Mouse (Mus musculus) midbrain, embryonic 12.5 days (tissue): Measurements from ENCODE around the gene Slc16a11. TPM values are rescaled to one million over a fixed set of nuclear protein-coding genes. Genes with fewer than 3 reads are reported as not detected.

Source experiments
- ATAC-seq: fragments of 200-750 bp; cut with Nextera tagmentation; 2 replicates; pipeline ENCODE4 v1.8.0; 2017; ENCODE audit warnings: low read depth, moderate TSS enrichment, moderate library complexity; ENCODE audit not compliant: low FRiP score
- H3K27ac ChIP-seq: fragments of 300-500 bp; sonication (generic); replicated peaks from 2 replicates; pipeline ENCODE4 v1.5.1; 2016; ENCODE audit warnings: mild to moderate bottlenecking
- H3K27me3 ChIP-seq: fragments of 300-500 bp; sonication (generic); 2 replicates; pipeline ENCODE4 v1.6.1; 2016; ENCODE audit warnings: mild to moderate bottlenecking
- H3K36me3 ChIP-seq: fragments of 300-500 bp; sonication (generic); 2 replicates; pipeline ENCODE4 v1.6.1; 2016
- H3K4me1 ChIP-seq: fragments of 300-500 bp; sonication (generic); 2 replicates; pipeline ENCODE4 v1.6.1; 2016
- H3K4me2 ChIP-seq: fragments of 300-500 bp; sonication (generic); replicated peaks from 2 replicates; pipeline ENCODE4 v1.6.1; 2016; ENCODE audit warnings: mild to moderate bottlenecking, moderate library complexity
- H3K4me3 ChIP-seq: fragments of 300-500 bp; sonication (generic); 2 replicates; pipeline ENCODE4 v1.5.1; 2016; ENCODE audit warnings: mild to moderate bottlenecking
- H3K9ac ChIP-seq: fragments of 300-500 bp; sonication (generic); replicated peaks from 2 replicates; pipeline ENCODE4 v1.6.1; 2016; ENCODE audit warnings: mild to moderate bottlenecking, moderate library complexity
- H3K9me3 ChIP-seq: fragments of 300-500 bp; sonication (generic); 2 replicates; pipeline ENCODE4 v1.6.1; 2016; ENCODE audit warnings: mild to moderate bottlenecking
- WGBS: fragments of 180-500 bp; shearing (Covaris S2); methylation state at CpG from one replicate; pipeline ENCODE4 v1.1.7; 2016; 5-methylcytosine and 5-hydroxymethylcytosine counted together
- polyA plus RNA-seq: library from polyadenylated mRNA; unstranded; fragments of >200 nt; fragmentation: Nextera tagmentation; extraction: Ambion mirVana; gene quantifications from 2 replicates; pipeline ENCODE4 v1.2.1, GENCODE M21; 2016

Slc16a11 gene
- polyA plus RNA-seq, 1 experiment from 2014 or later, result 1.9 TPM

DNA sequence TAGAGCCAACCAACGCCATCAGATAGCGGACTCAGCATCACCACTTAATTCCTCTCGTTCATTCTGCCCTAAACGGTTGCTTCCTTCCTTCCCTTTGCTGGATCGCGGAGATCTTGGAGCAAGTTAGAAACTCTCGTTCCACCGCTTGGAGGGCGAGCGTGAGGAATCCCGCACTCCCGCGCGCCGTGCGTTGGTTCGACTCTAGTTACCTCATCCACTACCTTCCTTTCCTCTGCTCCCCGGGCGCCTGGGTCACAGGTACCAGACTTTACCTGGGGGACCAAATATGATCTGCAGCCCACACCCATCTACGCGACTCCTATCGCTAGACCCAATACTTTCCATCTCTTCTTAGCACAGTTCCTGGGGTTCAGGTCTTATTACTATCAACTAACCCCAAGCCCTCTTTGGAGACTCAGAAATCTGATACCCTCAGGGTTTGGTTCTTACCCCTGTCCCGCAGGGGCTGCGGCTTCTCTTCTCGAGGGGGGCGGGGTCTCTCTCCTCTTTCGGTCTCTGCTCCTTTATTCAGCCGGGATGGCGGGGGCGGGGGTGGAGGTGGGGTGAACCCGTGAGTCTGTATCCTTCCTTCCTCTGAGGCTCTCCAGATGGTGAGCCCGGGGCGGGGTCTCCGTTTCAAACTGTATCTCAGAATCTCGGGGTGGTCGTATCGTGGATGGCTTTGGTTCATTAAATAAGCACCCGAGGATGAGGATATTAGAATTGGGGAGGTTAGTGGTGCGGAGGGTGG lies 16.9 kb downstream of the Slc16a11 start, which contains the start of gene Bcl6b:
TSS of gene Bcl6b (minus strand) at position 539 of the 751 bp plus-strand sequence.
- no peak for ATAC-seq
- 0 out of 2 replicates have a peak within 1 kb of the TSS, but pooled peaks have one; percentile 25 for H3K27ac ChIP-seq
- peaks cover 71% of the 10 kb centered on the region for H3K27me3 ChIP-seq
- H3K9me3 ChIP-seq, result no peaks in the 10 kb centered on the region
- H3K9ac ChIP-seq, result no peak within 1 kb of the TSS; the same call in 1 of the 2 replicates
- H3K4me2 ChIP-seq, result peak within 1 kb of the TSS; percentile 44
- 2% methylated on average over 39 of the region's 39 CpGs for WGBS
- peaks cover 1% of the 10 kb centered on the region; the same call in 1 of the 2 replicates for H3K36me3 ChIP-seq
- H3K4me1 ChIP-seq, result peaks cover 38% of the 10 kb centered on the region
- peak within 1 kb of the TSS; percentile 25 for H3K4me3 ChIP-seq

DNA sequence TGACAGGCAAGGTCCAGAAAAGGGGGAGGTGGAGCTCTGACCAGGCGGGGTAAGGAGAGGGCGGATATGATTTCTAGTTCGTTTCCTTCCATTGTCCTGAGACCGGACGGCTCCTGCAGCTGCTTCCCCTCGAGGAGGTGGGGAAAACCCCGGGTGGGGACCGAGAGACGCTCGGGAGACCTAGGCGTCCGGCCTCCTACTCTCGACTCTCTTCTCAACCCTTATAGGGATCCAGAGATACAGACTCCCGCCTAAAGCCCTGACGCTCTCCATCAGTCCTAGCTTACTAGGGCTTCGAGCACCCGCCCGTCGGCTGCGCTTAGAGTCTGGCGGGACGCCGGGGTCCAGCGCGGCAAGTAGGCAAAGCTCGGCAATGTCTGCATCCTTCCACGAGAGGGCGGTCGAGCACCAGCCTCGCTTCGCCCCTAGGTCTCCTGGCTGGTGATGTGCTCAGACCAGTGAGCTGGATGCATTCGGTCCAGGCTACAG lies 17.7 kb downstream of the Slc16a11 start:
- Histone ChIP-seq H3K9ac (no peak overlapping the region), H3K36me3 (peaks cover 10% of the 10 kb centered on the region), H3K4me1 (peaks cover 38% of the 10 kb centered on the region), H3K9me3 (no peaks in the 10 kb centered on the region), H3K27me3 (peaks cover 62% of the 10 kb centered on the region), H3K27ac (0 out of 2 replicates have a peak overlapping the region, but pooled peaks have one; percentile 25), H3K4me3 (peak overlapping the region; percentile 25), H3K4me2 (peak overlapping the region; percentile 44)
- peak; percentile 59 for ATAC-seq
- 1% methylated on average over 32 of the region's 32 CpGs for WGBS

DNA sequence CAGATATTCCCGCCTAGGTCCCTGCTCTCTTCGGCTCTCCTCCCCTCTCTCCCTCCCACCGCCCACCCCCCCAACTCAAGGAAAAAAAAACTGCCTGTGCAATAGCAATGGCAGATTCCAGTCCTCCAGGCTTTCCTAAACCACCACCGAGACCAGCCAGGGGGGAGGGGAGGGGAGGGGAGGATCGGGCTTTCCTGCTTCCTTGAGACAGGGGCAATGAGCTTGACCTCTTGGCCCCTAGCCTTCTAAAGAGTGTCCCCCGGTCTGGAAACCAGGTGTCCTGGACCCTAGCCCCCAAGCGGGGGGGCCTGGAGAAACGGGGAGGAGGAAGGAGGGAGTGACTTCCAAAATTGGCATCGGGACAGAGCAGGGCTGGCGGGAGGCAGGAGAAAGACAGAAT lies 20.0 kb downstream of the Slc16a11 start:
- Histone ChIP-seq H3K27ac (no peak overlapping the region), H3K4me1 (peaks cover 38% of the 10 kb centered on the region), H3K4me2 (peak overlapping the region; percentile 59), H3K36me3 (peaks cover 17% of the 10 kb centered on the region), H3K4me3 (peak overlapping the region; percentile 37), H3K9me3 (no peaks in the 10 kb centered on the region), H3K27me3 (peaks cover 40% of the 10 kb centered on the region), H3K9ac (peak overlapping the region; percentile 62)
- 11% methylated on average over 7 of the region's 10 CpGs for WGBS
- ATAC-seq, result no peak

DNA sequence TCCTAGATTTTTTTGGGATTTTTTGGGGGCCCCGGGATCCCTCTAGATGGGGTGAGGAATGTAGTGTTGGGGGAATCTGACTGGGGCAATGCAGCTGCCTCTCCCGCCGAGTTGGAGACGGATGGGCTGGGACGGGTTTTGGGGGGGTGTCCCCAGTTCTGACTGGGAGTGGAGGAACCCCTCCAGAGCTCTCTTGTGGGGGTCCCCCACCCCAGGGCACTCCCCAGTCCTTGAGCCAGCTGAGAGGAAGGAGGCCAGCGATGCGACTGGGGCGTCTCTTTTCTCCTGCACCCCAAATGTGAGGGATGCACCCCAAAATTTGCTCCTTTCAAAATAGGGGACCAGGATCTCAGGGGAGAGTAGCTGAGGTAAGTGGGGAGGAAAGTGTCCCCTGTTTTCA lies 20.5 kb downstream of the Slc16a11 start:
- peak overlapping the region; percentile 37; the same call in 1 of the 2 replicates for H3K4me3 ChIP-seq
- no peak overlapping the region for H3K27ac ChIP-seq
- H3K36me3 ChIP-seq, result peaks cover 17% of the 10 kb centered on the region
- no peak for ATAC-seq
- H3K27me3 ChIP-seq, result peaks cover 35% of the 10 kb centered on the region
- peak overlapping the region; percentile 59 for H3K4me2 ChIP-seq
- no peaks in the 10 kb centered on the region for H3K9me3 ChIP-seq
- 40% methylated on average over 8 of the region's 8 CpGs for WGBS
- H3K9ac ChIP-seq, result peak overlapping the region; percentile 62
- peaks cover 38% of the 10 kb centered on the region for H3K4me1 ChIP-seq

GRCm38 (mm10) chr11:70234037-70234436 lies 21.5 kb downstream of the Slc16a11 start:
- Histone ChIP-seq H3K4me2 (no peak overlapping the region), H3K9ac (no peak overlapping the region), H3K27me3 (peaks cover 25% of the 10 kb centered on the region), H3K36me3 (peaks cover 17% of the 10 kb centered on the region), H3K9me3 (no peaks in the 10 kb centered on the region), H3K4me1 (peaks cover 41% of the 10 kb centered on the region), H3K27ac (no peak overlapping the region), H3K4me3 (no peak overlapping the region)
- 64% methylated on average over 5 of the region's 5 CpGs for WGBS
- no peak for ATAC-seq

GRCm38 (mm10) chr11:70234497-70234896 lies 21.9 kb downstream of the Slc16a11 start:
- peaks cover 20% of the 10 kb centered on the region for H3K27me3 ChIP-seq
- H3K36me3 ChIP-seq, result peaks cover 17% of the 10 kb centered on the region
- H3K4me1 ChIP-seq, result peaks cover 40% of the 10 kb centered on the region
- no peak overlapping the region for H3K27ac ChIP-seq
- 89% methylated on average over 6 of the region's 8 CpGs for WGBS
- no peak overlapping the region for H3K4me2 ChIP-seq
- H3K9ac ChIP-seq, result 0 out of 2 replicates have a peak overlapping the region, but pooled peaks have one; percentile 6
- ATAC-seq, result no peak
- no peak overlapping the region for H3K4me3 ChIP-seq
- no peaks in the 10 kb centered on the region for H3K9me3 ChIP-seq

DNA sequence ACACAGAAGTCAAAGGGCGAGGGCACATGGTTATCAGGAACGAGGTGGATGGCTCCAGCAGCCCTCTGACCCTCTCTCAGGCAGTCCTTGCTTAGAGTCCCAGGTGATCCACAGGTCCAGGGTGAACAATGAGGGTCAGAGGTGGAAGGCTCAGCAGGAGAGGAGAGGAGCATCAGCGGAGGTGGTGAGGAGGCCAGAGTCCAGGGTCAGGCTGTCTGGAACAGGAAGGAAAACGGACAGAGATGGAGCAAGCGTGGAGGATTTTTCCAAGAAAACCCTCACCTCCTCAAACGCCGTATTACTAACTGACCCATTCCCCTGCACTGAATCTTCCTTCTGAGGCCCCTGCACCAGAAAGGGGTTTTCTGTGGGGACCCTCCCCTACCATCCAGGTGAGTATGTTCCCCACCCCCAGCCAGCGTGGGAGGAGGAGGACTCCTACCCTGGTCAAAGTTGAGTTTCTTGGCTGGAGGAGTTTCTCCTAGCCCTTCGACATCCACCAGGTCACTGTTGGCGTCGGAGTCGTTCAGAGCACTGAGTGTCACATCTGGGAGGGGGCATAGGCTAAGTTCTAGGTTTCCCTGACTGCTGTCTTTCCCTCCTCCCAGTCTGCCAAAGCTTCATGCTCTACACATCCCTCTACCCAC lies 22.8 kb downstream of the Slc16a11 start:
- Histone ChIP-seq H3K27ac (no peak overlapping the region), H3K9me3 (no peaks in the 10 kb centered on the region), H3K4me1 (peaks cover 42% of the 10 kb centered on the region), H3K9ac (no peak overlapping the region), H3K4me2 (no peak overlapping the region), H3K27me3 (peaks cover 12% of the 10 kb centered on the region), H3K36me3 (peaks cover 17% of the 10 kb centered on the region), H3K4me3 (no peak overlapping the region)
- ATAC-seq, result no peak
- 91% methylated on average over 12 of the region's 12 CpGs for WGBS

GRCm38 (mm10) chr11:70236717-70237116 lies 24.2 kb downstream of the Slc16a11 start:
- peak overlapping the region; percentile 87 for H3K4me3 ChIP-seq
- H3K4me2 ChIP-seq, result peak overlapping the region; percentile 98
- 28% methylated on average over 7 of the region's 7 CpGs for WGBS
- peaks cover 17% of the 10 kb centered on the region for H3K36me3 ChIP-seq
- H3K9ac ChIP-seq, result peak overlapping the region; percentile 86
- H3K9me3 ChIP-seq, result no peaks in the 10 kb centered on the region
- H3K4me1 ChIP-seq, result peaks cover 42% of the 10 kb centered on the region
- peak overlapping the region; percentile 92 for H3K27ac ChIP-seq
- no peak for ATAC-seq
- H3K27me3 ChIP-seq, result no peaks in the 10 kb centered on the region

DNA sequence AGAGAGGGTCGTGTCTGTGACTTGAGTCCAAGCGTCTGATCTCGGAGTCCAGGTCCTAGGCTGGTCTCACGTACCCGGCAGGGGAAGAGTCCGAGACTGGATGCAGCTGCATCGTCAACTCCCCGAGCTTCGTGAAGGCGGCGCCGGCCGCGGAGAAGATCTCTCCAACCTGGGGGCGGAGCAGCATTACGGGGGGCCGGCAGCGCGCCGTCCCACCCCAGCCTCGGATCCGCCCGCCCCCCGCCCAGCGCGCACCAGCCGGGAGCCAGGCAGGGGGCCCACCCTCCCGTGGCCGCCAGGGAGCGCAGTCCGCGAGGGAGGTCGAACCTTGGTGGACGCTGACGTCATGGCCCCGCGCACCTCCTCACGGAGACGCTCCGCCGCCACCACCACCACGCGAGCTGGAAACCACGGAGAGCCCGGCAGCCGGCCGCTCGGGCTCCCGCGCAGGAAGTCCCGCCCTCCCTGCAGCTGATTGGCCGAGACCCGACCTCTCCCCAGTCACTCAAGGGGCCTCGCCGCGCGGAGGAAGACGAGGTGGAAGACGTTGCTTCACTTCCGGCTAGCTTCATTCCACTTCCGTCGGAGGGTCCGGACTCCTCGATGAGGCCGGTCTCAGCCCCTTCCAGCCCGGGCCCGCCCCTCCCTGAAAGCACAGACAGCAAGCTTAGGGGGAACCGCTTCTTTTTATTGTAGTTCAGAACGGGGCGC lies 25.1 kb downstream of the Slc16a11 start, which contains the start of gene 0610010K14Rik:
TSS of gene 0610010K14Rik (minus strand) at position 458 of the 711 bp plus-strand sequence.
- under 1% methylated on average over 70 of the region's 70 CpGs for WGBS
- peak within 1 kb of the TSS; percentile 92 for H3K27ac ChIP-seq
- peaks cover 39% of the 10 kb centered on the region for H3K4me1 ChIP-seq
- H3K9me3 ChIP-seq, result no peaks in the 10 kb centered on the region
- peak within 1 kb of the TSS; percentile 87 for H3K4me3 ChIP-seq
- H3K27me3 ChIP-seq, result no peaks in the 10 kb centered on the region
- peak; percentile 93 for ATAC-seq
- H3K9ac ChIP-seq, result peak within 1 kb of the TSS; percentile 86
- peaks cover 17% of the 10 kb centered on the region for H3K36me3 ChIP-seq
- peak within 1 kb of the TSS; percentile 98 for H3K4me2 ChIP-seq

DNA sequence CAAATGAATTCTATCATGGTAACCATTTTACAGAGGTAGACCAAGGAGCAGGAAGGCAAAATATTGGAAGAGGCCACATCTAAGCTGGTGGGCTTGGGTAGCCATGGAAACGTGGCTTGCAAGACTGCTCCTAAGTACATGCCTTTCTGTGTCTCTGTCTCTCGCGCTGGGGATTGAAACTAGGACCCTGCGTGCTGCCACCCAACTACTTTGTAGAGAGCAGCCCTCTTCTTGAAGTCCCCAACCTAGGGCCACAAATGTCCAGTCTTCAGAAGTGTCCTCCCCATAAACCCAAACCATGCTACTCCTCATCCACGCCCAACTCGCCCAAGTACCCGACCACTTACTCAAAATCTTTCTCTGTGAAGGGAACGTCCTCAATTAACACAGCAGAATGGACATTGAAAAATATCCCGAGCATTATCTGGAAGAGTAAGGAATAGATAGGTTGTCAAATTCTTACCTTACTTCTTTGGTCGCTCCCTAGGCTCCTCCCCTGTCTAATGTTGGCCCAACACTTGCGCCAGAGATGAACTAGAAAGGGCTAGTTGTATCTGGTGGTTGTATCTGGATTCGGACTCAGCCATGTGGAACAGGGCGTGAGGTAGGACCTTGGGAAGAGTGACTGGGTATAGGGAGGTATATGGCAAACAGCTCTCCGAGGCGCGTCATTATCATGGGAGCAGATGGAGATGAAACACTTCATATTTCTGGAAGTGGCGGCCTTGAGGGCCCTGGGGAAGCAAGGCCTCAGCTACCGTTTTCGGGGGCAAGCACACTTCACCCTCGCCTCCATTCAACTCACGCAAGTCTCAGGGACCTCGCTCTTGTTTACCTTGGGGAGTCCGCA lies 26.3 kb downstream of the Slc16a11 start:
- H3K4me2 ChIP-seq, result peak overlapping the region; percentile 98
- H3K4me1 ChIP-seq, result peaks cover 32% of the 10 kb centered on the region
- H3K9me3 ChIP-seq, result no peaks in the 10 kb centered on the region
- peak overlapping the region; percentile 92 for H3K27ac ChIP-seq
- ATAC-seq, result no peak
- H3K27me3 ChIP-seq, result no peaks in the 10 kb centered on the region
- peaks cover 17% of the 10 kb centered on the region for H3K36me3 ChIP-seq
- WGBS, result 11% methylated on average over 23 of the region's 23 CpGs
- H3K4me3 ChIP-seq, result peak overlapping the region; percentile 87
- H3K9ac ChIP-seq, result peak overlapping the region; percentile 86
